Mouse (Mus musculus): ENCODE measurements at regions not wholly inside any gene's neighbourhood (a gene's known extent, or its start where the extent isn't known, plus 50 kb on each side); places are given as distances from the start of the nearest gene placed in this dataset.
A peak's percentile ranks its signal among the peaks of the same experiment; 100 is the strongest.

DNA sequence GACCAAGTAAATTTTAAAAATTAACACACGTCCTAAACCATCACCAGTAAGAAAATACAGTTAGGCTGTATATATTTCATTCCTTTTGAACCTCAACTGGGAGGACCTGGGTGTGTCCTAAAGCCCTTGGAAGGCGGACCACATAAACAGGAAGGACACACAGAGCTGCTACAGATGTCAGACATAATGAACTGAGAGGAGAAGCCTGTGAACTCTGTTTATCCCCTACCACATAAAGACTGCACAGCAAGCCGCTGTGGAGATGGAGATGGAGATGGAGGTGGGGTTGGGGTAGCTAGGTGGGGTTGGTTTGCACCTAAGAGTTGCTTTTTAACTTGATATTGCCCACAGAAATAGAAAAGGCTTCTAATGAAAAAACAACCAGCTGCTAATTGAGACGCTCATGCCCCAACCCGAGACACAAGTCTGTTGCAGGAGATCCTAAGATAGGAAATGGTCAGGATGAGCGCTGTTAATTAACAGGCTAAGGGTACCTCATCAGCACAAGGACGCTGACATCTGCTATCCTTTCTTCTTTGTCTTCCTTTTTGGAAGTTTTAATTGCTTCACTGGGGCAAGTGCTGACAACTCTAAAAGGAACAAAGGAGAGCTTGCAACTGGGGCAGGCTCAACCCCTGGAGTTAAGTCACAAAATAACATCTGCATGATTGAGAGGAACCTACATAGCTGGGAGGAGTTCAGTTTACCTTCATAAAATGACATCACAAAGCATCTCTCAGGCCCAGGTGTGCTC is 119.3 kb upstream of the Lyplal1 start:
- H3K9me3 ChIP-seq (ENCODE audit: control insufficient read depth, low read length), result no peaks in the 10 kb centered on the region
- H3K4me1 ChIP-seq (replicated peaks; ENCODE audit: control insufficient read depth, insufficient read depth, low read length), result no peaks in the 10 kb centered on the region
- 58% methylated on average over 7 of the region's 7 CpGs for WGBS
- no peak overlapping the region for H3K4me2 ChIP-seq (replicated peaks)
- no peak overlapping the region for H3K27ac ChIP-seq
- no peak overlapping the region for H3K4me3 ChIP-seq (replicated peaks; ENCODE audit: low read length)
- DNase-seq (ENCODE audit: low spot score) (no peak), ATAC-seq (ENCODE audit: low FRiP score) (no peak)
- H3K27me3 ChIP-seq (ENCODE audit: control insufficient read depth, insufficient read depth, low read length), result no peaks in the 10 kb centered on the region
- no peak overlapping the region for H3K9ac ChIP-seq
- H3K36me3 ChIP-seq (replicated peaks; ENCODE audit: control insufficient read depth, insufficient read depth), result no peaks in the 10 kb centered on the region

GRCm38 (mm10) chr1:186234536-186234935 is 117.4 kb upstream of the Lyplal1 start:
- Histone ChIP-seq H3K27ac (no peak overlapping the region), H3K9ac (no peak overlapping the region), H3K9me3 (ENCODE audit: control insufficient read depth, low read length) (no peaks in the 10 kb centered on the region), H3K4me1 (replicated peaks; ENCODE audit: control insufficient read depth, insufficient read depth, low read length) (no peaks in the 10 kb centered on the region), H3K4me3 (replicated peaks; ENCODE audit: low read length) (no peak overlapping the region), H3K4me2 (replicated peaks) (no peak overlapping the region), H3K36me3 (replicated peaks; ENCODE audit: control insufficient read depth, insufficient read depth) (no peaks in the 10 kb centered on the region), H3K27me3 (ENCODE audit: control insufficient read depth, insufficient read depth, low read length) (no peaks in the 10 kb centered on the region)
- DNase-seq (ENCODE audit: low spot score), result no peak
- ATAC-seq (ENCODE audit: low FRiP score), result no peak
- WGBS, result 63% methylated on average over 6 of the region's 6 CpGs

DNA sequence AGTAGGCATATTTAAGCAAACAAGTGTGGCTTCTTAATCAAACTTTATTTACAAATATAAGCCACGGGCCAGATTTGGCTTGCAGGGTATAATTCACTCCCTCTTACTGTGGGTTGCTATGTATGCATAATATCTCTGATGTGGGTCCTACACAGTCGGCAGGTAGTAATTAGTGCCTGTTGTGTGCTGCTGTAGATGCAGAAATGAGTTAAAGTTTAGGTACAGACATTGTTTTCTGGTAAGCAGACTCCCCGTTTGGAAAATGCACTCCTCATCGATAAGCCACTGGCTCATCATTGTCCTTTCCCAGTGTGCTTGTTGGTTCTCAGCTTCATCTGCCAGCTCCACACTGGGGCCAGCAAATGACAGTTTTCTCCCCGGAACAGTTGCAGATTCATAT is 113.4 kb upstream of the Lyplal1 start:
- H3K27ac ChIP-seq, result no peak overlapping the region
- no peaks in the 10 kb centered on the region for H3K36me3 ChIP-seq (replicated peaks; ENCODE audit: control insufficient read depth, insufficient read depth)
- WGBS, result 80% methylated on average over 5 of the region's 5 CpGs
- H3K4me3 ChIP-seq (replicated peaks; ENCODE audit: low read length), result no peak overlapping the region
- no peak overlapping the region for H3K9ac ChIP-seq
- H3K4me1 ChIP-seq (replicated peaks; ENCODE audit: control insufficient read depth, insufficient read depth, low read length), result no peaks in the 10 kb centered on the region
- no peaks in the 10 kb centered on the region for H3K9me3 ChIP-seq (ENCODE audit: control insufficient read depth, low read length)
- no peak for DNase-seq (ENCODE audit: low spot score)
- ATAC-seq (ENCODE audit: low FRiP score), result no peak
- H3K27me3 ChIP-seq (ENCODE audit: control insufficient read depth, insufficient read depth, low read length), result no peaks in the 10 kb centered on the region
- H3K4me2 ChIP-seq (replicated peaks), result no peak overlapping the region

GRCm38 (mm10) chr1:186229856-186230255 is 112.7 kb upstream of the Lyplal1 start:
- WGBS, result 86% methylated on average over 6 of the region's 6 CpGs
- Histone ChIP-seq H3K27ac (no peak overlapping the region), H3K36me3 (replicated peaks; ENCODE audit: control insufficient read depth, insufficient read depth) (no peaks in the 10 kb centered on the region), H3K27me3 (ENCODE audit: control insufficient read depth, insufficient read depth, low read length) (no peaks in the 10 kb centered on the region), H3K4me3 (replicated peaks; ENCODE audit: low read length) (no peak overlapping the region), H3K4me1 (replicated peaks; ENCODE audit: control insufficient read depth, insufficient read depth, low read length) (no peaks in the 10 kb centered on the region), H3K4me2 (replicated peaks) (no peak overlapping the region), H3K9ac (no peak overlapping the region), H3K9me3 (ENCODE audit: control insufficient read depth, low read length) (no peaks in the 10 kb centered on the region)
- ATAC-seq (ENCODE audit: low FRiP score) (no peak), DNase-seq (ENCODE audit: low spot score) (no peak)

- no peaks in the 10 kb centered on the region for H3K4me1 ChIP-seq (replicated peaks; ENCODE audit: control insufficient read depth, insufficient read depth, low read length)
- 91% methylated on average over 4 of the region's 4 CpGs for WGBS
- DNase-seq (ENCODE audit: low spot score) (no peak), ATAC-seq (ENCODE audit: low FRiP score) (no peak)
- H3K9ac ChIP-seq, result no peak overlapping the region
- H3K27ac ChIP-seq, result no peak overlapping the region
- H3K9me3 ChIP-seq (ENCODE audit: control insufficient read depth, low read length), result no peaks in the 10 kb centered on the region
- H3K4me3 ChIP-seq (replicated peaks; ENCODE audit: low read length), result no peak overlapping the region
- H3K4me2 ChIP-seq (replicated peaks), result no peak overlapping the region
- H3K27me3 ChIP-seq (ENCODE audit: control insufficient read depth, insufficient read depth, low read length), result no peaks in the 10 kb centered on the region
- H3K36me3 ChIP-seq (replicated peaks; ENCODE audit: control insufficient read depth, insufficient read depth), result no peaks in the 10 kb centered on the region
Measured at GRCm38 (mm10) chr1:186228396-186228795, 111.3 kb upstream of the Lyplal1 start.

- Histone ChIP-seq H3K4me1 (replicated peaks; ENCODE audit: control insufficient read depth, insufficient read depth, low read length) (no peaks in the 10 kb centered on the region), H3K4me2 (replicated peaks) (no peak overlapping the region), H3K36me3 (replicated peaks; ENCODE audit: control insufficient read depth, insufficient read depth) (no peaks in the 10 kb centered on the region), H3K27me3 (ENCODE audit: control insufficient read depth, insufficient read depth, low read length) (no peaks in the 10 kb centered on the region), H3K9ac (no peak overlapping the region), H3K9me3 (ENCODE audit: control insufficient read depth, low read length) (no peaks in the 10 kb centered on the region), H3K27ac (no peak overlapping the region), H3K4me3 (replicated peaks; ENCODE audit: low read length) (no peak overlapping the region)
- no peak for ATAC-seq (ENCODE audit: low FRiP score)
- no peak for DNase-seq (ENCODE audit: low spot score)
- 77% methylated on average over 5 of the region's 5 CpGs for WGBS
Measured at GRCm38 (mm10) chr1:186224231-186224630, 107.1 kb upstream of the Lyplal1 start.

- H3K27ac ChIP-seq, result 0 out of 2 replicates have a peak overlapping the region, but pooled peaks have one; percentile 0
- no peak overlapping the region for H3K4me3 ChIP-seq (replicated peaks; ENCODE audit: low read length)
- WGBS, result 21% methylated on average over 7 of the region's 7 CpGs
- no peaks in the 10 kb centered on the region for H3K4me1 ChIP-seq (replicated peaks; ENCODE audit: control insufficient read depth, insufficient read depth, low read length)
- no peak overlapping the region for H3K4me2 ChIP-seq (replicated peaks)
- DNase-seq (ENCODE audit: low spot score), result no peak
- no peaks in the 10 kb centered on the region for H3K27me3 ChIP-seq (ENCODE audit: control insufficient read depth, insufficient read depth, low read length)
- no peak overlapping the region for H3K9ac ChIP-seq
- H3K36me3 ChIP-seq (replicated peaks; ENCODE audit: control insufficient read depth, insufficient read depth), result no peaks in the 10 kb centered on the region
- no peaks in the 10 kb centered on the region for H3K9me3 ChIP-seq (ENCODE audit: control insufficient read depth, low read length)
- ATAC-seq (ENCODE audit: low FRiP score), result no peak
Measured at GRCm38 (mm10) chr1:186223417-186223816, 106.3 kb upstream of the Lyplal1 start.

DNA sequence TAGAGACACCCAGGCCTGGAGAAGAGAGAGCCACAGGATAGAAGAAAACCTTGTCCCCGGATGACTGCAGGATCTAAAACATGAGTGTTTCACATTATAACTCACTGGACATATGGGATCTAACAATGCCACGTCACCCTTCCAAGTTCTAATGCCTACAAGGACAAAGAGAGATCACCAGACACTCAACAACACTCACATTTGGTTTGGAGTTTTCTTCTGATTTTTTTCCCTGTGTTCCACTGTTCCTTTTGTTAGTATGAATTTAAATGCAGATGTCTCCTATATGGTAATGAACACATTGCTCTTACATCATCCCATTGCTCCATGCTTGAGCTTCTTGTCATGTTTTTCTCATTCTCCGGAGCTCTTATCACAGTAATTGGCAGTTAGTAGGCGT is 101.9 kb upstream of the Lyplal1 start:
- no peaks in the 10 kb centered on the region for H3K9me3 ChIP-seq (ENCODE audit: control insufficient read depth, low read length)
- DNase-seq (ENCODE audit: low spot score) (no peak), ATAC-seq (ENCODE audit: low FRiP score) (no peak)
- H3K27ac ChIP-seq, result no peak overlapping the region
- H3K27me3 ChIP-seq (ENCODE audit: control insufficient read depth, insufficient read depth, low read length), result no peaks in the 10 kb centered on the region
- H3K9ac ChIP-seq, result no peak overlapping the region
- H3K4me3 ChIP-seq (replicated peaks; ENCODE audit: low read length), result no peak overlapping the region
- WGBS, result 86% methylated on average over 4 of the region's 4 CpGs
- H3K4me2 ChIP-seq (replicated peaks), result no peak overlapping the region
- H3K36me3 ChIP-seq (replicated peaks; ENCODE audit: control insufficient read depth, insufficient read depth), result no peaks in the 10 kb centered on the region
- no peaks in the 10 kb centered on the region for H3K4me1 ChIP-seq (replicated peaks; ENCODE audit: control insufficient read depth, insufficient read depth, low read length)

DNA sequence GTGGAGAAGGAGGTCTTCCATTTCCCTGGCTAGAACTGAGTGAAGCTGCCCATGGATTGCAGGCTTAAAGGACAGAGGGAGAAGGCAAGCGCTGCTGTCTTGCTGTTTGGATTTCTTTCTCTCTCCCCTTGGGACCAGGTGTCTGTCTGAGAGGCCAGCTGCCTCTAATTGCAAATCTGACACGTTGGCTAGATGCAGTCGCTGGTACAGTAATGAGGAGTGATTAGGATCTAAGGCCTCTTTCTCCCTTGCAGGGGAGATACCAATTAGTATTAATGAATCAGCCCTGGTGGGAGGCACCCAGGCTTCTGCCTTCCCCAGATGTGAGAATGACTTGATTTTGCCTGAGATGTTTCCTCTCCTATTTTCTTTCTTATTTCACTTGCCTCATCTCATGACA is 100.1 kb upstream of the Lyplal1 start:
- 15% methylated on average over 3 of the region's 3 CpGs for WGBS
- ATAC-seq (ENCODE audit: low FRiP score), result no peak
- no peak for DNase-seq (ENCODE audit: low spot score)
- Histone ChIP-seq H3K9ac (no peak overlapping the region), H3K27ac (no peak overlapping the region), H3K9me3 (ENCODE audit: control insufficient read depth, low read length) (no peaks in the 10 kb centered on the region), H3K4me3 (replicated peaks; ENCODE audit: low read length) (no peak overlapping the region), H3K4me2 (replicated peaks) (no peak overlapping the region), H3K27me3 (ENCODE audit: control insufficient read depth, insufficient read depth, low read length) (no peaks in the 10 kb centered on the region), H3K4me1 (replicated peaks; ENCODE audit: control insufficient read depth, insufficient read depth, low read length) (no peaks in the 10 kb centered on the region), H3K36me3 (replicated peaks; ENCODE audit: control insufficient read depth, insufficient read depth) (no peaks in the 10 kb centered on the region)

- no peaks in the 10 kb centered on the region for H3K4me1 ChIP-seq (replicated peaks; ENCODE audit: control insufficient read depth, insufficient read depth, low read length)
- no peak for ATAC-seq (ENCODE audit: low FRiP score)
- WGBS, result 73% methylated on average over 1 of the region's 1 CpGs
Measured at GRCm38 (mm10) chr1:186204151-186204550, 87.0 kb upstream of the Lyplal1 start.

More at GRCm38 (mm10) chr1:186204151-186204550, 87.0 kb upstream of the Lyplal1 start:
- Histone ChIP-seq H3K4me2 (replicated peaks) (no peak overlapping the region), H3K27ac (no peak overlapping the region), H3K4me3 (replicated peaks; ENCODE audit: low read length) (no peak overlapping the region), H3K36me3 (replicated peaks; ENCODE audit: control insufficient read depth, insufficient read depth) (no peaks in the 10 kb centered on the region), H3K9me3 (ENCODE audit: control insufficient read depth, low read length) (no peaks in the 10 kb centered on the region), H3K9ac (no peak overlapping the region), H3K27me3 (ENCODE audit: control insufficient read depth, insufficient read depth, low read length) (no peaks in the 10 kb centered on the region)
- no peak for DNase-seq (ENCODE audit: low spot score)
